Mouse (Mus musculus): ENCODE results near the gene Yme1l1. TPM values are rescaled to one million over a fixed set of nuclear protein-coding genes. Genes with fewer than 3 reads are reported as not detected.

Yme1l1 gene
- total RNA-seq, 2 experiments from 2014 or later, result 56.8 to 68.1 TPM

DNA sequence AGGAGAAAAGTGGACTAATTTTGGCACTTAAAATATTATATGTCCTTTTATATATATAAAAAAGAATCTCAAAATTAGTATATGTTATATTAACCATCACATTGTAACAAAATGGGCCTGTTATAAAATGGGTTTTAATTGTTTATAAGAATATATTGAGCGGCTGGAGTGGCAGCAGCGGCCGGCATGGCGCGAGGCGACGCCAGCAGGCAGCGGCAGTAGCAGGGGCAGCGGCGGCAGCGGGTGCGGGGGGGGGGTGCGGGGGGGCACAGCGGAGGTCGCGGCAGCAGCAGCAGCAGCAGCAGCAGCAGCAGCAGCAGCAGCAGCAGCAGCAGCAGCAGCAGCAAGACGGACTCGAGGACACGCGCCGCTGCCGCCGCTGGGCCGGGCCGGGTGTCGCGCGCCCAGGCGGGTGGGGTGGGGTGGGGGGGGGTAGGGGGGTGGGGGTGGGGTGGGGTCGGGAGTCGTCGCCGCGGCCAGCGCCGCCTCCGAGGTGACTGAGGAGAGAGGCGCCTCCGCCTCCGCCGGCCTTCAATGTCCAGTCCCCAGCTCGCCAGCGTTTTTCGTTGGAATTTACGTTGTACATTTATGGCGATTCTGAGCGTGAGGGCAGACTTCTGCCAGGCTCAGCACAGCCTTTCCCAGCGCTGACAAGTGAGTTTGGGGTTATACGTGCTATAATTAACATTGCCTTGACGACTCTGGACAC, 78.0 kb downstream of the Yme1l1 start:
- intact Hi-C loops (cut with DNase I), result no loop called here
- TF ChIP-seq CTCF (IDR thresholded peaks at IDR 0.05), result no peak
- no peak overlapping the region for H3K27ac ChIP-seq
- DNase-seq, result peak; percentile 27
- H3K4me3 ChIP-seq, result peak overlapping the region; percentile 65

Other genes with a start within 250 kb of the Yme1l1 start
- gene Abi1, start 116.1 kb upstream of the Yme1l1 start, total RNA-seq (2021), result 10 to 100 TPM; 17.3 to 18.9 TPM
- gene Acbd5, start 88.2 kb upstream of the Yme1l1 start, total RNA-seq (2021), result 10 to 100 TPM; 27.1 to 31.4 TPM
- under 1 TPM; 0.36 TPM for gene Mastl, start 345 bp upstream of the Yme1l1 start, total RNA-seq (2021)
- not detected for gene 4931423N10Rik, start 51.1 kb downstream of the Yme1l1 start, total RNA-seq (2021)
- not detected for gene Nxph2, start 164.9 kb downstream of the Yme1l1 start, total RNA-seq (2021)